Mouse (Mus musculus) heart, embryonic 15.5 days (tissue): Measurements from ENCODE around the gene Bcl2l11. TPM values are rescaled to one million over a fixed set of nuclear protein-coding genes. Genes with fewer than 3 reads are reported as not detected.

Experiments used
- ATAC-seq: fragments of 200-750 bp; cut with Nextera tagmentation; replicated peaks from 2 replicates; pipeline ENCODE4 v1.8.0; 2017; ENCODE audit warnings: low read depth, moderate TSS enrichment; ENCODE audit not compliant: insufficient number of reproducible peaks, insufficient read depth, low FRiP score
- H3K27ac ChIP-seq: fragments of 300-500 bp; sonication (generic); 2 replicates; pipeline ENCODE4 v1.5.1; 2015; ENCODE audit warnings: mild to moderate bottlenecking, inconsistent platforms
- H3K27me3 ChIP-seq: fragments of 300-500 bp; sonication (generic); 2 replicates; pipeline ENCODE4 v1.6.1; 2015; ENCODE audit warnings: inconsistent platforms
- H3K36me3 ChIP-seq: fragments of 300-500 bp; sonication (generic); 2 replicates; pipeline ENCODE4 v1.6.1; 2015; ENCODE audit warnings: mild to moderate bottlenecking, inconsistent platforms
- H3K4me1 ChIP-seq: fragments of 300-500 bp; sonication (generic); replicated peaks from 2 replicates; pipeline ENCODE4 v1.6.1; 2015; ENCODE audit warnings: inconsistent platforms
- H3K4me2 ChIP-seq: fragments of 300-500 bp; sonication (generic); 2 replicates; pipeline ENCODE4 v1.6.1; 2015; ENCODE audit warnings: inconsistent platforms, mild to moderate bottlenecking, moderate library complexity
- H3K4me3 ChIP-seq: fragments of 300-500 bp; sonication (generic); 2 replicates; pipeline ENCODE4 v1.5.1; 2015; ENCODE audit warnings: mild to moderate bottlenecking, inconsistent platforms
- H3K9ac ChIP-seq: fragments of 300-500 bp; sonication (generic); 2 replicates; pipeline ENCODE4 v1.6.1; 2015; ENCODE audit warnings: mild to moderate bottlenecking, inconsistent platforms
- H3K9me3 ChIP-seq: fragments of 300-500 bp; sonication (generic); replicated peaks from 2 replicates; pipeline ENCODE4 v1.6.1; 2016; ENCODE audit warnings: inconsistent platforms
- WGBS: fragments of 180-500 bp; shearing (Covaris S2); methylation state at CpG from one replicate; pipeline ENCODE4 v1.1.7; 2015; ENCODE audit warnings: mixed read lengths; 5-methylcytosine and 5-hydroxymethylcytosine counted together
- polyA plus RNA-seq: library from polyadenylated mRNA; unstranded; fragments of >200 nt; fragmentation: Nextera tagmentation; extraction: Ambion mirVana; gene quantifications from 2 replicates; pipeline ENCODE4 v1.2.1, GENCODE M21; 2015

Gene Bcl2l11
- polyA plus RNA-seq, 1 experiment from 2014 or later = 21.0 TPM

- no peaks in the 10 kb centered on the region for H3K27me3 ChIP-seq
- peak overlapping the region; percentile 41; the same call in 1 of the 2 replicates for H3K27ac ChIP-seq
- WGBS = 75% methylated on average over 3 of the region's 3 CpGs
- no peak for ATAC-seq
- peaks cover 68% of the 10 kb centered on the region for H3K4me1 ChIP-seq
- H3K9ac ChIP-seq = no peak overlapping the region
- H3K36me3 ChIP-seq = peaks cover 7% of the 10 kb centered on the region
- H3K4me3 ChIP-seq = no peak overlapping the region
- no peaks in the 10 kb centered on the region for H3K9me3 ChIP-seq
- H3K4me2 ChIP-seq = no peak overlapping the region
These were observed 14.3 kb downstream of the Bcl2l11 start for GRCm38 (mm10) chr2:128140183-128140582.

GRCm38 (mm10) chr2:128143992-128144391, 18.2 kb downstream of the Bcl2l11 start:
- no peak for ATAC-seq
- no peak overlapping the region for H3K4me2 ChIP-seq
- H3K9ac ChIP-seq = no peak overlapping the region
- H3K27ac ChIP-seq = no peak overlapping the region
- peaks cover 48% of the 10 kb centered on the region for H3K4me1 ChIP-seq
- no peaks in the 10 kb centered on the region for H3K9me3 ChIP-seq
- no peaks in the 10 kb centered on the region for H3K27me3 ChIP-seq
- no peak overlapping the region for H3K4me3 ChIP-seq
- peaks cover 15% of the 10 kb centered on the region; the same call in 1 of the 2 replicates for H3K36me3 ChIP-seq

GRCm38 (mm10) chr2:128145433-128145832, 19.6 kb downstream of the Bcl2l11 start:
- peaks cover 36% of the 10 kb centered on the region for H3K4me1 ChIP-seq
- ATAC-seq = no peak
- no peaks in the 10 kb centered on the region for H3K27me3 ChIP-seq
- WGBS = 79% methylated on average over 3 of the region's 3 CpGs
- peaks cover 23% of the 10 kb centered on the region; the same call in 1 of the 2 replicates for H3K36me3 ChIP-seq
- no peak overlapping the region for H3K9ac ChIP-seq
- no peak overlapping the region for H3K4me3 ChIP-seq
- H3K4me2 ChIP-seq = no peak overlapping the region
- no peaks in the 10 kb centered on the region for H3K9me3 ChIP-seq
- no peak overlapping the region for H3K27ac ChIP-seq

- H3K27ac ChIP-seq = no peak overlapping the region
- H3K9ac ChIP-seq = no peak overlapping the region
- no peak overlapping the region for H3K4me3 ChIP-seq
- no peaks in the 10 kb centered on the region for H3K27me3 ChIP-seq
- no peak for ATAC-seq
- no peaks in the 10 kb centered on the region for H3K9me3 ChIP-seq
- H3K36me3 ChIP-seq = peaks cover 30% of the 10 kb centered on the region; the same call in 1 of the 2 replicates
- no peak overlapping the region for H3K4me2 ChIP-seq
- H3K4me1 ChIP-seq = peaks cover 38% of the 10 kb centered on the region
- 73% methylated on average over 5 of the region's 5 CpGs for WGBS
These were observed 23.8 kb downstream of the Bcl2l11 start for GRCm38 (mm10) chr2:128149596-128149995.

GRCm38 (mm10) chr2:128152211-128152610, 26.4 kb downstream of the Bcl2l11 start:
- Histone ChIP-seq H3K36me3 (peaks cover 30% of the 10 kb centered on the region; the same call in 1 of the 2 replicates), H3K4me1 (peaks cover 56% of the 10 kb centered on the region)

GRCm38 (mm10) chr2:128152845-128153550, 27.2 kb downstream of the Bcl2l11 start:
- peaks cover 61% of the 10 kb centered on the region for H3K4me1 ChIP-seq
- H3K27me3 ChIP-seq = no peaks in the 10 kb centered on the region
- peaks cover 24% of the 10 kb centered on the region; the same call in 1 of the 2 replicates for H3K36me3 ChIP-seq
- peak overlapping the region; percentile 7; the same call in 1 of the 2 replicates for H3K4me2 ChIP-seq
- no peaks in the 10 kb centered on the region for H3K9me3 ChIP-seq
- H3K9ac ChIP-seq = no peak overlapping the region
- ATAC-seq = peak; percentile 45; the same call in 1 of the 2 replicates
- no peak overlapping the region for H3K4me3 ChIP-seq
- 59% methylated on average over 16 of the region's 16 CpGs for WGBS
- H3K27ac ChIP-seq = peak overlapping the region; percentile 59

More at GRCm38 (mm10) chr2:128152211-128152610, 26.4 kb downstream of the Bcl2l11 start:
- H3K9me3 ChIP-seq = no peaks in the 10 kb centered on the region
- H3K4me2 ChIP-seq = no peak overlapping the region
- H3K27me3 ChIP-seq = no peaks in the 10 kb centered on the region
- WGBS = 82% methylated on average over 9 of the region's 9 CpGs
- no peak overlapping the region for H3K4me3 ChIP-seq
- H3K27ac ChIP-seq = no peak overlapping the region
- ATAC-seq = no peak
- no peak overlapping the region for H3K9ac ChIP-seq

GRCm38 (mm10) chr2:128153551-128153910, 27.7 kb downstream of the Bcl2l11 start:
- H3K4me2 ChIP-seq = peak overlapping the region; percentile 7; the same call in 1 of the 2 replicates
- H3K27ac ChIP-seq = peak overlapping the region; percentile 59
- H3K4me1 ChIP-seq = peaks cover 65% of the 10 kb centered on the region
- no peaks in the 10 kb centered on the region for H3K9me3 ChIP-seq
- H3K9ac ChIP-seq = no peak overlapping the region
- whole genome bisulfite sequencing = 39% methylated on average over 11 of the region's 11 CpGs
- H3K36me3 ChIP-seq = peaks cover 18% of the 10 kb centered on the region; the same call in 1 of the 2 replicates
- ATAC-seq = no peak; the same call in 1 of the 2 replicates
- no peaks in the 10 kb centered on the region for H3K27me3 ChIP-seq
- no peak overlapping the region for H3K4me3 ChIP-seq

- H3K9me3 ChIP-seq = no peaks in the 10 kb centered on the region
- peaks cover 82% of the 10 kb centered on the region for H3K4me1 ChIP-seq
- peaks cover 11% of the 10 kb centered on the region; the same call in 1 of the 2 replicates for H3K36me3 ChIP-seq
- 83% methylated on average over 13 of the region's 13 CpGs for WGBS
- no peak overlapping the region for H3K4me2 ChIP-seq
- H3K9ac ChIP-seq = no peak overlapping the region
- 0 out of 2 replicates have a peak overlapping the region, but pooled peaks have one; percentile 4 for H3K27ac ChIP-seq
- H3K4me3 ChIP-seq = no peak overlapping the region
- no peak for ATAC-seq
- no peaks in the 10 kb centered on the region for H3K27me3 ChIP-seq
These were observed 29.7 kb downstream of the Bcl2l11 start for GRCm38 (mm10) chr2:128155412-128156066.

- H3K4me2 ChIP-seq = no peak overlapping the region
- no peaks in the 10 kb centered on the region for H3K9me3 ChIP-seq
- H3K27me3 ChIP-seq = no peaks in the 10 kb centered on the region
- H3K27ac ChIP-seq = peak overlapping the region; percentile 4; the same call in 1 of the 2 replicates
- ATAC-seq = no peak
- peaks cover 6% of the 10 kb centered on the region; the same call in 1 of the 2 replicates for H3K36me3 ChIP-seq
- no peak overlapping the region for H3K9ac ChIP-seq
- WGBS = 67% methylated on average over 5 of the region's 5 CpGs
- peaks cover 82% of the 10 kb centered on the region for H3K4me1 ChIP-seq
- no peak overlapping the region for H3K4me3 ChIP-seq
These were observed 30.2 kb downstream of the Bcl2l11 start for GRCm38 (mm10) chr2:128156067-128156462.

GRCm38 (mm10) chr2:128156557-128157412, 30.9 kb downstream of the Bcl2l11 start:
- H3K36me3 ChIP-seq = 0 out of 2 replicates have a peak, but pooled peaks cover 5% of the 10 kb centered on the region
- H3K4me3 ChIP-seq = no peak overlapping the region
- 57% methylated on average over 12 of the region's 12 CpGs for WGBS
- no peak for ATAC-seq
- no peaks in the 10 kb centered on the region for H3K27me3 ChIP-seq
- no peak overlapping the region for H3K9ac ChIP-seq
- H3K4me2 ChIP-seq = no peak overlapping the region
- H3K27ac ChIP-seq = no peak overlapping the region
- no peaks in the 10 kb centered on the region for H3K9me3 ChIP-seq
- H3K4me1 ChIP-seq = peaks cover 88% of the 10 kb centered on the region
